ENCODE assay signal across 1 mouse cellular context in genomic region chr11:99152323-99153144, GRCm38 (mm10).
TF ChIP-seq lines count a peak whose summit lies in the region.

No protein-coding gene starts in this region.

TF ChIP-seq in CH12.LX, 34 proteins besides CTCF, POLR2A, EP300 and RAD21 (continued from another document):
- TF ChIP-seq USF1 (IDR thresholded peaks at IDR 0.05; ENCODE audit: low read depth, low read length) (peak; percentile 8; the same call in 1 of the 2 replicates), KAT2A (IDR thresholded peaks at IDR 0.05; ENCODE audit: insufficient replicate concordance, low read length) (0 out of 2 replicates have a peak, but pooled peaks have one; percentile 50), CHD2 (IDR thresholded peaks at IDR 0.05; ENCODE audit: low read length) (peak; percentile 42; the same call in 1 of the 2 replicates), TCF12 (IDR thresholded peaks at IDR 0.05; ENCODE audit: low read depth, low read length) (peak; percentile 51), NELFE (IDR thresholded peaks at IDR 0.05; ENCODE audit: low read depth, low read length) (peak; percentile 56), MYC (IDR thresholded peaks at IDR 0.05; ENCODE audit: low read depth, low read length) (peak; percentile 96), ELF1 (IDR thresholded peaks at IDR 0.05; ENCODE audit: low read depth, low read length) (no peak; the same call in 1 of the 2 replicates), TBP (conservative IDR thresholded peaks at IDR 0.05; ENCODE audit: low read depth, low read length) (no peak), MAZ (IDR thresholded peaks at IDR 0.05; ENCODE audit: low read depth, low read length) (peak; percentile 71; the same call in 1 of the 2 replicates), ETS1 (conservative IDR thresholded peaks at IDR 0.05; ENCODE audit: low read depth, low read length) (no peak; the same call in 1 of the 2 replicates), POLR2AphosphoS2 (IDR thresholded peaks at IDR 0.05; ENCODE audit: low read depth, low read length) (peak; percentile 73; the same call in 1 of the 2 replicates), MAFK (IDR thresholded peaks at IDR 0.05; ENCODE audit: insufficient replicate concordance, low read length) (no peak), IRF4 (IDR thresholded peaks at IDR 0.05; ENCODE audit: low read depth, low read length) (peak; percentile 58), MXI1 (IDR thresholded peaks at IDR 0.05; ENCODE audit: low read depth, low read length) (peak; percentile 98)
